Mouse (Mus musculus): ENCODE measurements around the gene Emid1. TPM values are rescaled to one million over a fixed set of nuclear protein-coding genes. Genes with fewer than 3 reads are reported as not detected.
A peak's percentile ranks its signal among the peaks of the same experiment; 100 is the strongest.

Gene Emid1
- 1 to 10 TPM; 3.3 to 3.7 TPM for total RNA-seq (2021)
- long read RNA-seq, partial matches to known transcripts: 0 of 6 reads
- long read RNA-seq, other reads (novel, unspliced or antisense): 5 of 6 reads

DNA sequence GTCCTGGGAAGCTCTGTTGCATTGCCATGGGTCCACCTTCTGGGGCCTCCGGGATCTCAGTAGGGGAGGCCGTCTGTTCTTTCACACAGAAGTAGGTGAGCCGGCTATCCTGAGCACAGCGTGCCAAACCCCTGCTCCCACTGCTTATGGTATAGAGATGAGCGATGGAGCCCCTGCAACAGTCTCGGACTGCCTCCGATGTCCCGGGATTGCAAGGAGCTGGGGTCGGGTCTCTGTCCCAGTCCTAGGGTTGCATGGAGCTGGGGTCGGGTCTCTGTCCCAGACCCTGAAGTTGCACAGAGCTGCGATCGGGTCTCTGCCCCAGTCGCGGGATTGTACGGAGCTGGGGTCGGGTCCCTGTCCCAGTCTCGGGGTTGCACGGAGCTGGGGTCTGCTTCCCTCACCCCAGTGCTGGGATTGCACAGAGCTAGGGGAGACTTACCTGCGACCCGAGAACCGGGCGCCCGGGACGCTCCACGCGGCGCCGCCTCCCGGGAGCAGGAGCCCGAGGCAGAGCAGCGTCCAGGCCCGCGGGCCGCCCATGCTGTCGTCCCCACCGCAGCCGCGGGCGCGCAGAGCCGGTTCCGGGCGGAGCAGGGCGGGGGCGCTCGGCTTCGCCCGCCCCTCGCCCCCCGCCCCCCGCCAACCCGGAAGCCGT is at the start of gene Emid1:
Gene Emid1, minus strand, starts transcription at position 578 of the 658 bp plus-strand sequence.
- DNase-seq (ENCODE audit: low spot score in 2 of 2): no peak

GRCm38 (mm10) chr11:5199879-5200278 is 47.8 kb upstream of the Emid1 start:
- DNase-seq (ENCODE audit: low spot score in 2 of 2): no peak

DNA sequence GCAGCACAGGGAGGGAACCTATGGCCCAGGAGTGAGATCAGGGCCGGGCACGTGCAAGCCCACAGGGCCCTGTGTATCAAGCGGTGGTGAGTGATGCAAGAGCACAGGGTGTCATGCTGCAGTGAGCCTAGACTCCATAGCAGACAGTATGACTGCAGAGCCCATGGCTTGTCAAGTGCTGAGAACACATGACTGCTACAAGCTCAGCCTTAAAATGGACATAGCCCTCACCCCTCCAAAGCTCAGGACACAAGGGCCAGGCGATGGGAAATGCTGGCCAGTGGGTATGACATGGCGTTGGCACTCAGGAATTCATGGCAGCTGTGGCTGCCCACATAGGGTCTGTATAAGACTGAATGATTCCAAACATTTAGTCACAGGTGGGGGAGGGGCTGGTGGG is 45.0 kb upstream of the Emid1 start:
- DNase-seq (ENCODE audit: low spot score in 2 of 2): no peak

- no peak for DNase-seq (ENCODE audit: low spot score in 2 of 2)
These were observed 44.5 kb upstream of the Emid1 start for GRCm38 (mm10) chr11:5196583-5196982.

DNA sequence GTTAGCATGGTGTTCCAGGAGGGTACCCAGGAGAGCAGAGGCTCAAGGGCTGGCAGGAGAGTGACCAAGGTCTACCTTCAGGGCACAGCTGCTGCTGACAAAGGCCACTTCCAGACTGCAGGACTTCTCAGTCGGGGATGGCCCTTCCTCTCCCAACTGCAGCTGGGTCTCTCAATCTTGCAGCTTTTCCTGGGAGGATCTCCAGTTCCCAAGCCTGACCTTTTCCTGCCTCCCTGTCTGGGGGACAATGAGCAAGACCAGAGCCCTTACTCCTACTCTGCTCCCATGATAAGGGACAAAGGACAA is 41.5 kb upstream of the Emid1 start:
- DNase-seq (ENCODE audit: low spot score in 2 of 2): no peak

- no peak for DNase-seq (ENCODE audit: low spot score in 2 of 2)
These were observed 41.0 kb upstream of the Emid1 start for GRCm38 (mm10) chr11:5192840-5193575.

DNA sequence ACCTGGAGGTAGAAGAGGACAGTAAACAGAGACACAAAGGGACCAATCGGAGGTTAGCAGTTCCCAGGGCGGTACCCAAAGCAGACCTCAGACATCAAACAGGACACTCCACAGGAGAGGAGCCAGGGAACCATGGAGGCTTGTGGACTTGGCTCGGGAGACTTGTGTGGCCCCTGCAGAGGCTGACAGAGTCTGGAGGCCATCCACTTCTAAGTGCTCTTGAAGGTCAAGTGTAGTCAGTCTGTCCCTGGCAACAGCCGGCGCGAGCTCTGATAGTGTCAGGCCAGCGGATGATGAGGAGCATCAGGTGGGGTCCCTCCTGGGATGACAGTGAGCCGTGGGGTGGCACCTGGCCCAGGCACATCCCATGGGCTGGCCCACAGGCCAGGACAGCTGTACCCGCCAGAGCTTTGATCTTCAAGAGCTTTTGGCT is 40.0 kb upstream of the Emid1 start:
- no peak for DNase-seq (ENCODE audit: low spot score in 2 of 2)

GRCm38 (mm10) chr11:5189239-5189933 is 37.3 kb upstream of the Emid1 start:
- DNase-seq (ENCODE audit: low spot score in 2 of 2): no peak

DNA sequence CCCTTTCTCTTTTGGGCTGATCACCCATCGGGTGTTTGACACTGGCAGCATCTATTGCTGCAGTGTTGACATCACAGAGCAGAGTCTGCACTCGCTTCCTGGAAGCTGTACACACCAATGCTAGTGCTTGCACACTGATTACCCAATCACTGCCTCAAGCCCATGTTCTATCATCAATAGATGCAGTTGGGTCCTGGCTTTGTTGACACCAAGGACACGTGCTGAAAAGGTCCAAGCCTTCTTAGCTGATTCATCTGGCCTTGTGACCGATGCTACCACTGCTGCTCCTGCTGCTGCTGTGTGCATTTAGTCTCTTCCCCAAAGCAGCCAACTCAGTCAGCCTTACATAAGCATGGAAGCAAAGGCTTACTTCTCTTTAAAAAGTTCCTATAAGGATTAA is 36.1 kb upstream of the Emid1 start:
- no peak for DNase-seq (ENCODE audit: low spot score in 2 of 2)

- no peak for DNase-seq (ENCODE audit: low spot score in 2 of 2)
These were observed 32.8 kb upstream of the Emid1 start for GRCm38 (mm10) chr11:5184832-5185231.

DNA sequence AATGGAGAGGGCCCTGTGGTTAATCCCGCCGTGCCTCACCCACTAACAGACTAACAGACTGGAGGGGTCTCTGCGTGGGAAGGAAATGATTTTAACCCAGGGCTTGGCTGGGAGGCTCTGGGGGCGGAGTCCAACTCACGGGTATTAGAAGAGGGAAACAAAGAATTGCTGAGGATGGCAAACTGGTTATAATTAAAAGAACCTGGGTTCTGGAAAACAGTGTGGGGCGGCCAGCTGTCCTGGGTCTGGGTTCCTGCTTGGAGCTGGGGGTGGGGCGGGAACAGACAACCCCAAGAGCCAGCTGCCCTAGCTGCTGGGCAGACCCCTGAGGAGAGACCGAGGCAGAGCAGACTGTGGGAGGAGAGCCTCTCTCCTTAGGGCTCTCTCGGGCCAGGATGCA is 32.2 kb upstream of the Emid1 start:
- DNase-seq (ENCODE audit: low spot score in 2 of 2): no peak

DNA sequence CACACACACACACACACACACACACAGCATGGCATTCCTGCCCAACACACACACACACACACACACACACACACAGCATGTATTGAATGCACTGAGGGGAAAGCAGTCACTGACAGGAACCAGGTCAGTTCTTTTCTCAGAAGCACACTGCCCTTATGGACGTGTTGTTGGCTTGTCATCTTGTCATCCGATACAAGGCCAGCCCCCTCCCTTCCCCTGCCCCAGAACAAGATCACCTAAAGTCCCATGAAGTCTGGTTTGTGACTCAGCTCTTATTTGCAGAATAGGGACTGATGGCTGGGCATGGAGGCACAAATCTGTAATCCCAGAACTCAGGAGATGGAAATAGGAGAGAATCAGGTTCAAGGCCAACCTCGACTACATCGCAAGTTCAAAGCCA is 30.8 kb upstream of the Emid1 start:
- DNase-seq (ENCODE audit: low spot score in 2 of 2): no peak

GRCm38 (mm10) chr11:5181850-5182404 is 29.9 kb upstream of the Emid1 start:
- peak; percentile 46 to 80 for DNase-seq (ENCODE audit: low spot score in 2 of 2)

DNA sequence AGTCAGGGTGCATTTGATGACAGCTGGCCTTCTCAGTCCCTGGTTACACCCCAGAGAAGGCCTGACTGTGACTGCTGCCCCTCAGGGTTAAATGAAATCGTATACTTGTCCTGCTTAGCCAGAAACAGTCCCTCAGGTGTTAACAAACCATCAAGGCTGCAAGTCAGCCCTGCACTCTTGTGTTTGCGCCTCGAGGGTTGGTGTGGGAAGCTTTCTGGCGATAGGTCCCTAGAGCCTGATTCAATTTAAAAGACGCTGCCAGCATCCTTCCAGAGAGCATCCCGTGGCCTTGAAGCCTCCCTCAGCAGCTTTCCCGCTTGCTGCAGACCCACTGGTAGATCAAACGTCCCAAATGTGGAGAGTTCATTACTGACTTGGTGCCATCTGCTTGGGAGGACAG is 27.3 kb upstream of the Emid1 start:
- DNase-seq (ENCODE audit: low spot score in 2 of 2): no peak

DNA sequence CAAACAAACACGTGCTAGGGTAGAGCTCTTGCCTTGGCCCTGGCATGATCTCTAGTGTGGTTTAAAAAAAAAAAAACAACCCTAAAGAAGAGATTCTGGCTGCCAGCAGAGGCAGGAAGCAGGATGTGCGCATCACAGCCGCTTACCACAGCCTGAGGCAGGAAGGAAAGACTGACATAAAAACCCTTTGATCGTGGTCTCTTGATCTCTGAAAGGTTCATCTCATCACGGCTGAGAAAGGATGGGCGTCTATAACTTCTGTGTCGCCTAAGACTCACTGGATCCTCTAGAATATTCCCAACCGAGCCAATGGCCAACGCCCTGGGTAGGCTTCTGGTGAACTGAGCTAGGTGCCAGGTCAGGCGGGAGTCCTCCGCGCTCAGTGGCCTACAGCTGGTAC is 25.1 kb upstream of the Emid1 start:
- DNase-seq (ENCODE audit: low spot score in 2 of 2): no peak

DNA sequence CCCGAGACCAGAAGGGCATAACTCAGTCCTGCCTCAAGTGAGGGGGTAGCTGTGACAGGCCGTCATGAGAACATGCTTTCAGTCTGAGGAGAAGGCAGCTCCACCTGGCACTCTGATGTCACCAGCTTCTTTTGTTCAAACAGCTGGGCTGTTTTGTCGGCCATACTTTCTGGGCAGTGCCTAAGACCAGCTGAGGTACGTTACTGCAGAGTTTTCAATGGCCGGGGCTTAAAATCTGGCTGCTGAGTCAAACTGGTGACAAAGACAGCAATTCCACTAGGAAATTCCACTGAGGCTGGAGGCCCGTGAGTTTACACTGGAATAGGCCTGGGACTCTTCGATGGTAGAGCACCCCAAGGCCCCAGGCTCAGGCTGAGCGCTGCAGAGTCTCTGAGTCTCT is 24.6 kb upstream of the Emid1 start:
- no peak for DNase-seq (ENCODE audit: low spot score in 2 of 2)

GRCm38 (mm10) chr11:5175866-5176265 is 23.8 kb upstream of the Emid1 start:
- DNase-seq (ENCODE audit: low spot score in 2 of 2): no peak

- no peak for DNase-seq (ENCODE audit: low spot score in 2 of 2)
These were observed 23.1 kb upstream of the Emid1 start for GRCm38 (mm10) chr11:5175141-5175540.

GRCm38 (mm10) chr11:5172861-5173260 is 20.8 kb upstream of the Emid1 start:
- DNase-seq (ENCODE audit: low spot score in 2 of 2): no peak

GRCm38 (mm10) chr11:5167311-5167710 is 15.3 kb upstream of the Emid1 start:
- peak; percentile 39 to 56 for DNase-seq (ENCODE audit: low spot score in 2 of 2)

- DNase-seq (ENCODE audit: low spot score in 2 of 2): peak; percentile 78 to 84
These were observed 13.4 kb upstream of the Emid1 start for GRCm38 (mm10) chr11:5165471-5165916.

- no peak for DNase-seq (ENCODE audit: low spot score in 2 of 2)
These were observed 12.3 kb upstream of the Emid1 start for GRCm38 (mm10) chr11:5164310-5164709.
